Mouse (Mus musculus) lung, adult 2 months (tissue): ENCODE measurements around the gene Sncb.

Experiments used
- CTCF ChIP-seq: fragments of 200-500 bp; IDR thresholded peaks from 2 replicates; pipeline ENCODE4 v1.5.1; 2011; ENCODE audit warnings: mild to moderate bottlenecking, low read length, control low read depth; ENCODE audit not compliant: insufficient read depth
- POLR2A ChIP-seq: fragments of 200-500 bp; IDR thresholded peaks from 2 replicates; pipeline ENCODE4 v1.6.1; 2011; ENCODE audit warnings: low read depth, mild to moderate bottlenecking, control low read depth, low read length, borderline replicate concordance; ENCODE audit errors: extremely low read depth

GRCm38 (mm10) chr13:54808067-54808466, 41.7 kb upstream of the Sncb start:
- TF ChIP-seq CTCF: no peak
- no peak for TF ChIP-seq POLR2A
